Mouse (Mus musculus): ENCODE measurements around the gene Olfr1425. TPM values are rescaled to one million over a fixed set of nuclear protein-coding genes. Genes with fewer than 3 reads are reported as not detected.
"Not testable (repeated sequence)": the region's sequence is repeated elsewhere in the genome, so short reads cannot be mapped to it uniquely, and the experiment has no call there.

Gene Olfr1425
- polyA plus RNA-seq, 1 experiment from 2014 or later = not detected

GRCm38 (mm10) chr19:12067806-12068205, 9.7 kb downstream of the Olfr1425 start:
- WGBS = 73% methylated on average over 1 of the region's 1 CpGs

GRCm38 (mm10) chr19:12062582-12062981, 14.9 kb downstream of the Olfr1425 start, which contains the start of gene Olfr1424:
Gene Olfr1424, minus strand, starts transcription at chr19:12062682.
- H3K9me3 ChIP-seq (ENCODE audit: control insufficient read depth, low read length); H3K4me3 ChIP-seq (ENCODE audit: low read depth, low read length); DNase-seq (ENCODE audit: low spot score); ATAC-seq (replicated peaks; ENCODE audit: low FRiP score); H3K27me3 ChIP-seq (replicated peaks; ENCODE audit: control insufficient read depth, insufficient read depth, low read length); H3K4me2 ChIP-seq; H3K9ac ChIP-seq (ENCODE audit: low read depth, low read length); H3K27ac ChIP-seq (ENCODE audit: low read depth, low read length); H3K4me1 ChIP-seq (replicated peaks; ENCODE audit: control insufficient read depth, insufficient read depth, low read length); H3K36me3 ChIP-seq (ENCODE audit: control insufficient read depth, insufficient read depth, low read length): not testable (repeated sequence)
- WGBS = 90% methylated on average over 1 of the region's 1 CpGs

More at GRCm38 (mm10) chr19:12067806-12068205, 9.7 kb downstream of the Olfr1425 start:
- not testable (repeated sequence) for H3K9me3 ChIP-seq (ENCODE audit: control insufficient read depth, low read length); H3K4me2 ChIP-seq; DNase-seq (ENCODE audit: low spot score); H3K4me1 ChIP-seq (replicated peaks; ENCODE audit: control insufficient read depth, insufficient read depth, low read length); H3K27ac ChIP-seq (ENCODE audit: low read depth, low read length); H3K4me3 ChIP-seq (ENCODE audit: low read depth, low read length); H3K36me3 ChIP-seq (ENCODE audit: control insufficient read depth, insufficient read depth, low read length); ATAC-seq (replicated peaks; ENCODE audit: low FRiP score); H3K9ac ChIP-seq (ENCODE audit: low read depth, low read length); H3K27me3 ChIP-seq (replicated peaks; ENCODE audit: control insufficient read depth, insufficient read depth, low read length)

- Histone ChIP-seq H3K4me1 (replicated peaks; ENCODE audit: control insufficient read depth, insufficient read depth, low read length) (no peaks in the 10 kb centered on the region), H3K27me3 (replicated peaks; ENCODE audit: control insufficient read depth, insufficient read depth, low read length) (no peaks in the 10 kb centered on the region), H3K4me3 (ENCODE audit: low read depth, low read length) (no peak overlapping the region), H3K9me3 (ENCODE audit: control insufficient read depth, low read length) (no peaks in the 10 kb centered on the region), H3K4me2 (no peak overlapping the region), H3K36me3 (ENCODE audit: control insufficient read depth, insufficient read depth, low read length) (no peaks in the 10 kb centered on the region), H3K9ac (ENCODE audit: low read depth, low read length) (no peak overlapping the region), H3K27ac (ENCODE audit: low read depth, low read length) (no peak overlapping the region)
- 82% methylated on average over 5 of the region's 5 CpGs for WGBS
- DNase-seq (ENCODE audit: low spot score) = no peak
- ATAC-seq (replicated peaks; ENCODE audit: low FRiP score) = no peak
These were observed 34.4 kb downstream of the Olfr1425 start for GRCm38 (mm10) chr19:12043163-12043562.

GRCm38 (mm10) chr19:12041217-12041616, 36.3 kb downstream of the Olfr1425 start, which contains the start of gene Olfr1423:
Gene Olfr1423, minus strand, starts transcription at chr19:12041317.
- Histone ChIP-seq H3K9me3 (ENCODE audit: control insufficient read depth, low read length) (no peaks in the 10 kb centered on the region), H3K9ac (ENCODE audit: low read depth, low read length) (no peak within 1 kb of the TSS), H3K4me1 (replicated peaks; ENCODE audit: control insufficient read depth, insufficient read depth, low read length) (no peaks in the 10 kb centered on the region), H3K27ac (ENCODE audit: low read depth, low read length) (no peak within 1 kb of the TSS), H3K4me2 (no peak within 1 kb of the TSS), H3K4me3 (ENCODE audit: low read depth, low read length) (no peak within 1 kb of the TSS), H3K27me3 (replicated peaks; ENCODE audit: control insufficient read depth, insufficient read depth, low read length) (no peaks in the 10 kb centered on the region), H3K36me3 (ENCODE audit: control insufficient read depth, insufficient read depth, low read length) (no peaks in the 10 kb centered on the region)
- DNase-seq (ENCODE audit: low spot score) = no peak
- WGBS = 63% methylated on average over 2 of the region's 2 CpGs
- ATAC-seq (replicated peaks; ENCODE audit: low FRiP score) = no peak

- Histone ChIP-seq H3K27ac (ENCODE audit: low read depth, low read length) (no peak overlapping the region), H3K4me3 (ENCODE audit: low read depth, low read length) (no peak overlapping the region), H3K27me3 (replicated peaks; ENCODE audit: control insufficient read depth, insufficient read depth, low read length) (no peaks in the 10 kb centered on the region), H3K4me2 (no peak overlapping the region), H3K36me3 (ENCODE audit: control insufficient read depth, insufficient read depth, low read length) (no peaks in the 10 kb centered on the region), H3K9ac (ENCODE audit: low read depth, low read length) (no peak overlapping the region), H3K9me3 (ENCODE audit: control insufficient read depth, low read length) (no peaks in the 10 kb centered on the region), H3K4me1 (replicated peaks; ENCODE audit: control insufficient read depth, insufficient read depth, low read length) (no peaks in the 10 kb centered on the region)
- DNase-seq (ENCODE audit: low spot score) = no peak
- ATAC-seq (replicated peaks; ENCODE audit: low FRiP score) = no peak
These were observed 39.8 kb downstream of the Olfr1425 start for GRCm38 (mm10) chr19:12037727-12038126.

GRCm38 (mm10) chr19:12026606-12027005, 50.9 kb downstream of the Olfr1425 start:
- ATAC-seq (replicated peaks; ENCODE audit: low FRiP score) (no peak), DNase-seq (ENCODE audit: low spot score) (no peak)
- Histone ChIP-seq H3K27me3 (replicated peaks; ENCODE audit: control insufficient read depth, insufficient read depth, low read length) (no peaks in the 10 kb centered on the region), H3K4me1 (replicated peaks; ENCODE audit: control insufficient read depth, insufficient read depth, low read length) (no peaks in the 10 kb centered on the region), H3K27ac (ENCODE audit: low read depth, low read length) (no peak overlapping the region), H3K9ac (ENCODE audit: low read depth, low read length) (no peak overlapping the region), H3K4me2 (no peak overlapping the region), H3K36me3 (ENCODE audit: control insufficient read depth, insufficient read depth, low read length) (no peaks in the 10 kb centered on the region), H3K4me3 (ENCODE audit: low read depth, low read length) (no peak overlapping the region), H3K9me3 (ENCODE audit: control insufficient read depth, low read length) (no peaks in the 10 kb centered on the region)
- WGBS = 35% methylated on average over 2 of the region's 2 CpGs

GRCm38 (mm10) chr19:12025333-12025732, 52.2 kb downstream of the Olfr1425 start:
- no peaks in the 10 kb centered on the region for H3K4me1 ChIP-seq (replicated peaks; ENCODE audit: control insufficient read depth, insufficient read depth, low read length)
- WGBS = 48% methylated on average over 3 of the region's 3 CpGs
- ATAC-seq (replicated peaks; ENCODE audit: low FRiP score) = no peak; the same call in 1 of the 2 replicates

GRCm38 (mm10) chr19:12024149-12024548, 53.4 kb downstream of the Olfr1425 start:
- no peak for DNase-seq (ENCODE audit: low spot score)
- no peak overlapping the region for H3K9ac ChIP-seq (ENCODE audit: low read depth, low read length)
- H3K4me3 ChIP-seq (ENCODE audit: low read depth, low read length) = no peak overlapping the region
- H3K36me3 ChIP-seq (ENCODE audit: control insufficient read depth, insufficient read depth, low read length) = no peaks in the 10 kb centered on the region
- H3K4me1 ChIP-seq (replicated peaks; ENCODE audit: control insufficient read depth, insufficient read depth, low read length) = no peaks in the 10 kb centered on the region
- H3K27me3 ChIP-seq (replicated peaks; ENCODE audit: control insufficient read depth, insufficient read depth, low read length) = no peaks in the 10 kb centered on the region
- H3K4me2 ChIP-seq = no peak overlapping the region
- 61% methylated on average over 4 of the region's 4 CpGs for WGBS
- no peak for ATAC-seq (replicated peaks; ENCODE audit: low FRiP score)
- no peaks in the 10 kb centered on the region for H3K9me3 ChIP-seq (ENCODE audit: control insufficient read depth, low read length)
- no peak overlapping the region for H3K27ac ChIP-seq (ENCODE audit: low read depth, low read length)

More at GRCm38 (mm10) chr19:12025333-12025732, 52.2 kb downstream of the Olfr1425 start:
- Histone ChIP-seq H3K27ac (ENCODE audit: low read depth, low read length) (no peak overlapping the region), H3K9me3 (ENCODE audit: control insufficient read depth, low read length) (no peaks in the 10 kb centered on the region), H3K4me3 (ENCODE audit: low read depth, low read length) (no peak overlapping the region), H3K4me2 (no peak overlapping the region), H3K27me3 (replicated peaks; ENCODE audit: control insufficient read depth, insufficient read depth, low read length) (no peaks in the 10 kb centered on the region), H3K36me3 (ENCODE audit: control insufficient read depth, insufficient read depth, low read length) (no peaks in the 10 kb centered on the region), H3K9ac (ENCODE audit: low read depth, low read length) (no peak overlapping the region)
- no peak for DNase-seq (ENCODE audit: low spot score)

Data from liver, embryonic 11.5 days (tissue).